Mouse (Mus musculus) cerebellum, adult 2 months (tissue): ENCODE measurements around the gene Chrna1.

ENCODE experiments used
- CTCF ChIP-seq: fragments of 200-500 bp; IDR thresholded peaks from 2 replicates; pipeline ENCODE4 v1.5.1; 2011; ENCODE audit warnings: low read depth, mild to moderate bottlenecking, control low read depth, low read length, moderate library complexity, borderline replicate concordance; ENCODE audit not compliant: insufficient read depth
- POLR2A ChIP-seq: fragments of 200-500 bp; IDR thresholded peaks from 2 replicates; pipeline ENCODE4 v1.6.1; 2011; ENCODE audit warnings: low read length, control low read depth, borderline replicate concordance; ENCODE audit not compliant: insufficient read depth

DNA sequence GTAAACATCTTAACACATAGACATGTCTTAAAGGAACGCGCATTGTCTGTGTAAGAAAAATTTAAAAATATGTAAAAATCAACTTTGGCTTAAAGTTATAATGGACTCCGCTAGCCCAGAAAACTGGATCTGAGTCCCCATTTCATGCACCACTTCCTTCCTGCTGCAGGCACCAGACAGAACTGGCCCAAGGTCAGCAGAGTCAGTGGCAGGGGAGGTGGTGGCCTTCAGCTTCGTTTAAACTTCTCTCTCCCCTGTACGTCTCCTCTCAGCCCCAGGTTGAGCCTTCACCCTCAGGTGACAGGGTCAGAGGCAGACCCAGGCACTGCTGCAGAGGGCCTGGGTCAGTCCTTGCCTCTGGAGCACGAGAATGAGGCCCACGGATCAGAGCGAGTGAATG, 57.2 kb downstream of the Chrna1 start:
- TF ChIP-seq CTCF (no peak), POLR2A (no peak)
